Mouse (Mus musculus): ENCODE data around the gene Fbxw9.

The Fbxw9 gene

DNA sequence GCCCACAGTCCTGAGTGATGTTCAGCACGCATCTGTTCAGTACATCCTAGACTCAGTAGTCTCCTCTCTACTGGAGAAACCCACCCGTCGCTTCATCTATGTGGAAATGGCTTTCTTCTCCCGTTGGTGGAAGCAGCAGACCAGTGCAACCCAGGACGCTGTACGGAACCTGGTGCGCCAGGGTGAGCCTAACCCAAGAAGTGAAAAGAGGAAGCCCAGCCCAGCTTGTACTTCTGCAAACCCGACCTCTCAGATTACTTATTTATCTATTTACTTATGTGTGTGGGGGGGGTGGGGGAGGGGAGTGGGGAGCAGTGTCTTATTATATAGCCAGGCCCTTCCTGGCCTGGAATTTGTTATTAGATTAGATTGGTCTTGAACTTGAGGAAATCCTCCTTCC, 24.8 kb downstream of the Fbxw9 start:
- DNase-seq (ENCODE audit: low spot score): no peak

- DNase-seq (ENCODE audit: low spot score): no peak
Observed at GRCm38 (mm10) chr8:85086238-85086637, 26.4 kb downstream of the Fbxw9 start.

GRCm38 (mm10) chr8:85088771-85089170, 28.9 kb downstream of the Fbxw9 start:
- no peak for DNase-seq (ENCODE audit: low spot score)

DNA sequence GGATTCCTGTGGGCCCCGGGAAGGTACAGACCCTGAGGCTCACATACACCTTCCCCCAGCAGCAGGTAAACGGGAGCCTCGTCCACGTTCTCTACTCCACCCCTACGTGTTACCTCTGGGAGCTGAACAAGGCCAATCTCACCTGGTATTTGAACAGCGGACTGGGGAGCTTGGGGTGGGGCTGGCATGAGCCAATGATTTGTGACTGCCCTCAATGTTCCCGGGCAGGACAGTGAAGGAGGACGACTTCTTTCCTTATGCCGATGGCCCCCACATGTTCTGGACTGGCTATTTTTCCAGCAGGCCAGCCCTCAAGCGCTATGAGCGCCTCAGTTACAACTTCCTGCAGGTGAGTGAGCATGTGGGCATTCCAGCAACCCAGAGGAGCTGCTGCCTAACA, 31.0 kb downstream of the Fbxw9 start:
- no peak for DNase-seq (ENCODE audit: low spot score)

DNA sequence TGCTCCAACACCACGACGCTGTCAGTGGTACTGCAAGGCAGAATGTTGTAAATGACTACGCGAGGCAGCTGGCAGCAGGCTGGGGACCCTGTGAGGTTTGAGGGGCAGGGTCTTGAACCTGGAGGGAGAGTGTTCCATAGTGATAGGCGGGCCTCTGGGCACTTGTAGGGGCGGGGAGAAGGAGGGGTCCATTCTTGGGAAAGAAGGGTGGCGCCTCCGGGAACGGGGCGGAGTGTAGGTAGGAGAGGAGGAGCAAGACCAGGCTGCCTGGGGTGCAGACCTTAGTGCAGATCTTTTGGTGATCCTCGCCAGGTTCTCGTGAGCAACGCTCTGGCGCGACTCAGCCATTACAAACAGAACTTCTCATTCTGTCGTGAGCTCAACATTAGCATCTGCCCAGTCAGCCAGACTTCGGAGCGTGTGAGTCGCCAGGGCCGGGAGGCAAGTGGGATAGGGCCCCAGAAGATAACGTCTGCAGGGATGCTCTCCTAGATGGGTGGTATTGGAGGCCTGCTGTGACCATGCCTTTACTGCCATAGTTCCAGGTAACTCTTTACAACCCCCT, 31.8 kb downstream of the Fbxw9 start:
- no peak for DNase-seq (ENCODE audit: low spot score)

DNA sequence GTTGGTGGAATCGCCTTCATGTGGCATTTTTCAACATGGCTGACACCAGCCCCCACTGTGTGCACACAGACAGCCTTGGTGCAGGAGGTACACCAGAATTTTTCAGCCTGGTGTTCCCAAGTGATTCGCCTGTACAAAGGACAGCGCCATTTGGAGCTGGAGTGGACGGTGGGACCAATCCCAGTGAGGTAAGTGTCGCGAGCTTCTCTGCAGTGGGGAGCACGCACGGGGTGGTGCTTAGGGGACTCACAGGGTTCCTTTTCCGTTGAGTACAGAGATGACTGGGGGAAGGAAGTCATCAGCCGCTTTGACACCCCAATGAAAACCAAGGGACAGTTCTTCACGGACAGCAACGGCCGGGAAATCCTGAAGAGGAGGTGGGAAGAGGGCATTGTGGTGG, 35.2 kb downstream of the Fbxw9 start:
- DNase-seq (ENCODE audit: low spot score): no peak

DNA sequence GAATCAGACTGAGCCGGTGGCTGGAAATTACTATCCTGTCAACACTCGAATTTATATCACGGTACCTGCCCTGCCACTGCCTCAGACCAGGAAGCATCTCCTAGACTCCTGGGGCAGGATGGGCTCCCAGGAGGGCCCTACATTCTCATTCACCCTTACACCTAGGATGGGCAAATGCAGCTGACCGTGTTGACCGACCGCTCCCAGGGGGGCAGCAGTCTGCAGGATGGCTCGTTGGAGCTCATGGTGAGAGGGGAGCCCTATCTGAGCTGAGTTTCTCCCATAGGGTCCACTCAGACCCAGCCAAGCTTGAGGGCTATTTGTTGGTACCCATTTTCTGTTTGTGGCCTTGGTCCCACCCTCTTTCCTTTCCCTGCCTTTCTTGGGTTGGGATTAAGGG, 35.7 kb downstream of the Fbxw9 start:
- DNase-seq (ENCODE audit: low spot score): no peak

GRCm38 (mm10) chr8:85096196-85096595, 36.3 kb downstream of the Fbxw9 start:
- no peak for DNase-seq (ENCODE audit: low spot score)

DNA sequence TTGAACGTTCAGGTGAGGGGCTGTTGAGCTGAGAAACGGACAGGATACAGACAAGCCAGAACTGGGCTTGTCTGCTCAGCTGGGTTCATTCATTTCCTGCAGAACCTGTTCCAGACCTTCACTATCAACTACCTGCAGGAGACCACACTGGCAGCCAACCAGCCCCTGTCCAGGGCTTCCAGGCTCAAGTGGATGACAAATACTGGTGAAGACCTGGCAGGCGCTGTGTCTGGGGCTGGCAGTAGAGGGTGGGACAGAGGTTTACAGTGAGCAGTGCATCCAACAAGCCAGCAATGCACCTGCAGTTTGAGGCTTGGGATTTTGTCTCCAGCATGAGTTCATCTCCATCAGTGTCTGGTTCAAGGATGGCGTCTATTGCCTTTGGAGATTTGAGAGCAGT, 37.0 kb downstream of the Fbxw9 start:
- no peak for DNase-seq (ENCODE audit: low spot score)

DNA sequence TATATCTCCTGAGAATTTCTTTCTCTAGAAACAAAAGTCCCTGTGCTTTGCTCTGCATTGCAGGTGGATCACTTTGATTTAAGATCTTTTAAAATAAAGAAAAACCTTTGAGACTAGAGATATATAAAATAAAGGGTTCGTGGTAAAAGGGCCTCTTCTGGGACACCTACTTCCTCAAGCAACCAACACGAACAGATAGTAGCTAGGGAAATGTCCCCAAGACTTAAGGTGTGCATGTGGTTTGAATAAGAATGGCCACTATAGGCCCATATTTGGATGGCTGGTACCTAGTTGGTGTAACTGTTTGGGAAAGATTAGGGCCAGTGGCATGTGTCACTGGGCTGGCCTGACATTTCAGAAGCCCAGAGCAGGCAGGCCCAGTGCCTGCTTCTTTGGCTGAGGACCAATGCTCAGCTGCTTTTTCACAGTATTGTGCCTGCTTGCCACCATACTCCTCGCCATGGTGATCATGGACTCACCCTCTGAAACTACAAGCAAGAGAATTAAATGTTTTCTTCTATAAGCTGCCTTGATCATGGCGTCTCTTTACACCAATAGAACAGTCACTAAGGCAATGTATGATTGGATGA, 40.3 kb downstream of the Fbxw9 start:
- DNase-seq (ENCODE audit: low spot score): no peak

- no peak for DNase-seq (ENCODE audit: low spot score)
Observed at GRCm38 (mm10) chr8:85113241-85113640, 53.4 kb downstream of the Fbxw9 start.

GRCm38 (mm10) chr8:85115501-85115900, 55.6 kb downstream of the Fbxw9 start:
- DNase-seq (ENCODE audit: low spot score): no peak
